Comparison of ENCODE assay signal across 19 mouse cellular contexts in genomic region chr2:181070136-181070535, GRCm38 (mm10). TPM values are rescaled to one million over a fixed set of nuclear protein-coding genes. Genes with fewer than 3 reads are reported as not detected.
DNase-seq lines count a peak whose midpoint lies in the region; ATAC-seq and TF ChIP-seq lines count a peak whose summit lies in the region.
"Had no signal": no experiment of that assay in that cellular context is flagged by ENCODE, and none has a peak within 500 bp of the region (broad histone marks: within the 10 kb centered on the region; RNA-seq: fewer than 3 reads in every experiment).

No protein-coding gene starts in this region.

- H3K36me3 ChIP-seq in hindbrain, postnatal 0 days (ENCODE audit: insufficient read depth, low read length): no peaks in the 10 kb centered on the region
- H3K36me3 ChIP-seq in hindbrain, embryonic 10.5 days: no peaks in the 10 kb centered on the region
- H3K36me3 ChIP-seq: embryonic facial prominence, embryonic 12.5 days; limb, embryonic 12.5 days; neural tube, embryonic 13.5 days had no signal

- WGBS in hindbrain, postnatal 0 days: 65% methylated on average over 7 of the region's 7 CpGs
- WGBS in hindbrain, embryonic 10.5 days: 72% methylated on average over 7 of the region's 7 CpGs

- H3K4me3 ChIP-seq in hindbrain, postnatal 0 days (ENCODE audit: low read length): no peak overlapping the region
- H3K4me3 ChIP-seq in hindbrain, embryonic 10.5 days: no peak overlapping the region
- H3K4me3 ChIP-seq: embryonic facial prominence, embryonic 12.5 days; heart, adult 2 months; limb, embryonic 12.5 days; neural tube, embryonic 13.5 days had no signal

- TF ChIP-seq CTCF in hindbrain, postnatal 0 days (IDR thresholded peaks at IDR 0.05; ENCODE audit: low read depth): no peak

- H3K27ac ChIP-seq in hindbrain, postnatal 0 days: no peak overlapping the region
- no peak overlapping the region for H3K27ac ChIP-seq in hindbrain, embryonic 10.5 days
- H3K27ac ChIP-seq: embryonic facial prominence, embryonic 12.5 days; heart, adult 2 months; hindbrain, embryonic 14.5 days; limb, embryonic 12.5 days; liver, embryonic 14.5 days; neural tube, embryonic 13.5 days had no signal

- peak; percentile 23 for DNase-seq in hindbrain, postnatal 0 days (ENCODE audit: low spot score)
- no peak for DNase-seq in hindbrain, embryonic 10.5 days (ENCODE audit: low spot score)
- DNase-seq in frontal cortex, adult 2 months (ENCODE audit: extremely low spot score in 1 of 2, low spot score in 1 of 2): peak; percentile 80 to 85
- peak; percentile 64 to 78 for DNase-seq in left cerebral cortex, adult 18-20 months (ENCODE audit: low spot score in 2 of 2)
- peak; percentile 73 for DNase-seq in right cerebral cortex, postnatal 25 days
- no peak for DNase-seq in spleen, postnatal 36 days (ENCODE audit: low spot score in 2 of 2)
- DNase-seq: cerebellum, adult 11 months; cerebellum, postnatal 36 days; heart, adult 2 months; kidney, adult 11 months; kidney, postnatal 14 days; lung, postnatal 10 days had no signal

- ATAC-seq in hindbrain, postnatal 0 days: no peak
- ATAC-seq in monocyte, adult 5-6 weeks (replicated peaks; ENCODE audit: insufficient number of reproducible peaks, low FRiP score, low TSS enrichment, poor library complexity, severe bottlenecking): no peak

- H3K9me3 ChIP-seq in hindbrain, postnatal 0 days (ENCODE audit: low read length): no peaks in the 10 kb centered on the region
- H3K9me3 ChIP-seq in hindbrain, embryonic 10.5 days: no peaks in the 10 kb centered on the region
- H3K9me3 ChIP-seq: embryonic facial prominence, embryonic 12.5 days; limb, embryonic 12.5 days; neural tube, embryonic 13.5 days had no signal

- no peak overlapping the region for H3K9ac ChIP-seq in hindbrain, postnatal 0 days (replicated peaks; ENCODE audit: low read length)
- H3K9ac ChIP-seq: embryonic facial prominence, embryonic 12.5 days; hindbrain, embryonic 14.5 days; limb, embryonic 12.5 days; liver, embryonic 14.5 days; neural tube, embryonic 13.5 days had no signal

- H3K4me2 ChIP-seq in hindbrain, postnatal 0 days (ENCODE audit: low read depth, low read length): no peak overlapping the region
- H3K4me2 ChIP-seq: embryonic facial prominence, embryonic 12.5 days; hindbrain, embryonic 14.5 days; limb, embryonic 12.5 days; neural tube, embryonic 13.5 days had no signal

- no peaks in the 10 kb centered on the region for H3K27me3 ChIP-seq in hindbrain, postnatal 0 days (ENCODE audit: insufficient read depth, low read length)
- no peaks in the 10 kb centered on the region for H3K27me3 ChIP-seq in hindbrain, embryonic 10.5 days (ENCODE audit: insufficient read depth, poor library complexity, severe bottlenecking)
- H3K27me3 ChIP-seq: embryonic facial prominence, embryonic 12.5 days; neural tube, embryonic 13.5 days had no signal

- H3K4me1 ChIP-seq in hindbrain, postnatal 0 days (ENCODE audit: insufficient read depth, low read length): no peaks in the 10 kb centered on the region
- no peaks in the 10 kb centered on the region for H3K4me1 ChIP-seq in hindbrain, embryonic 10.5 days (replicated peaks)
- H3K4me1 ChIP-seq: embryonic facial prominence, embryonic 12.5 days; limb, embryonic 12.5 days; neural tube, embryonic 13.5 days had no signal

RNA-seq across cellular contexts. Expression of gene Chrna4, which starts 26.8 kb away (rescaled TPM):
- total RNA-seq in hindbrain, postnatal 0 days (2014; rRNA removed): 50.5 and 52.7 TPM in 2 replicates
- polyA plus RNA-seq in hindbrain, postnatal 0 days (2015; fragmentation: Nextera tagmentation; extraction: Ambion mirVana): 35.2 and 41.4 TPM in 2 replicates
- 23.7 and 44.1 TPM in 2 replicates for polyA plus RNA-seq in hindbrain, embryonic 10.5 days (2016; fragmentation: Nextera tagmentation; extraction: Ambion mirVana)
- polyA plus RNA-seq in frontal cortex, adult 2 months (2012; rRNA removed): 12.3 and 13.7 TPM in 2 replicates
- 10 to 100 TPM; 36.5 to 41.2 TPM for total RNA-seq in left cerebral cortex, adult 18-20 months (2021)
- total RNA-seq in monocyte, adult 5-6 weeks (2017): not detected in 3 replicates
- total RNA-seq: heart, adult 2 months had no signal
- polyA plus RNA-seq: heart, adult 2 months; spleen, adult 2 months had no signal

Comparison
In these comparisons a context has a peak if more than half of its experiments do, and no peak if none do; other contexts are left out.
1. DNase-seq: peak in hindbrain, postnatal 0 days (single experiment), frontal cortex, adult 2 months (2 of 2), left cerebral cortex, adult 18-20 months (2 of 2) and right cerebral cortex, postnatal 25 days (single experiment); none in hindbrain, embryonic 10.5 days (single experiment) and spleen, postnatal 36 days (0 of 2).
2. RNA of gene Chrna4, which starts 26.8 kb away (total RNA-seq): 50.5 to 52.7 TPM in hindbrain, postnatal 0 days and 36.5 to 41.2 TPM in left cerebral cortex, adult 18-20 months; not detected in monocyte, adult 5-6 weeks; every median in the first group is over 10 times any median in the second.